Mouse (Mus musculus) neural tube, embryonic 10.5 days (tissue): ENCODE results near the gene Tshz2.
"Not testable (repeated sequence)": the region's sequence is repeated elsewhere in the genome, so short reads cannot be mapped to it uniquely, and the experiment has no call there.

Source experiments
- DNase-seq: peaks from one replicate; pipeline ENCODE4 v3.0.0-alpha.2; 2017; ENCODE audit warnings: low spot score; ENCODE audit errors: extremely low spot score

The Tshz2 gene

DNA sequence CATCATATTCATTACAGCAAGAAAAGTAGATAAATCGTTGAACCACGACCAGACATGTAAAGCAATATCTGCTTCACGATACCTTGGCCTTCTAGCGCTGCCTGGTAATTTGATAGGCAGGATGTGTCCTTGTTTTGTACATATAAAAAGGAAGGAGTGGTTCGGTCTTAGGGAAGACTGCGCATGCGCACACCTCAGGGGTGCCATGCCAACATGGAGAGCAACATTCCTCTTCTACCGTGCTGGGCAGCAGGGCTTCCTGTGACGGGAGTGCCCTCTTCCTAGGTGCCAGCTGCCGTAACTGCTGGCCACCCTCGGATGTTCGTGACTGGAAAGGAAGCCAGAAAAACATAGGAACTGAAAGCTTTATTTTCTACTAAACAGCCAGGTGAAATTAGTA lies 172.7 kb downstream of the Tshz2 start:
- no peak for DNase-seq

DNA sequence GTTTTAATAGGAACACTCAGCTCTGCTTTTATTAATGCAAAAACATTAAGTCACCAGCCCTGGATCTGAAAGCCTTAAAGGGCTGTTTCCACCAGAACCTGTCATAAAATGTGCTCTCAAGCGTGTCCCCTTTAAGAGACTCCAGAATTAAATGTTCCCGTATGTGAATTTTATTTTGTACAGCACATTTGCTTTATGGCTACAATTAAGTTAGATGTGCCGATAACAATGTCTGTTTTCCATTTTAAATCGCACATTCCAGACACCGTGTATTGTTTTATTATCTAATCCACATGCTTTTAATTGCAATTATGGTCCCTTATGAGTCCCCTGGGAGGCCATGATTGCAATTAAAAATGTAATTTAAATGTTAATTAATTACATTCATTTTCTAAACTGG lies 178.8 kb downstream of the Tshz2 start:
- DNase-seq = no peak

DNA sequence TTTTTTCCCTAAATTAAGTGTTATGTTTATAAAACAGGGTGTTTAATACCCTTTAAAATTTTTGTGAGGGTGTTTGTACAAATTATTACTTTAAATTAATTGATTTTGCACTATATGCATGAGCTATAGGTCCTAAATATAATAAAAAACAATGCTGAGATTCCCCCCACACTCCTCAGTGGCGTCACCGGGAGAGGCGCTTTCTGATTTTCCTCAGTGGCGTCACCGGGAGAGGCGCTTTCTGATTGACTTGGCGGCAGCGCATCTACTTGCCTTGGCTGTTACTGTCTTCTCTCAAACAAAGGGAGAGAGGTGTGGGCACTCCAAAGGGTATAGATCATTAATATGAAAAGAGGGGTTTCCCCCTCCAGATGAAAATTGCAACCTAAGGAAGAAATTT lies 179.2 kb downstream of the Tshz2 start:
- no peak for DNase-seq

DNA sequence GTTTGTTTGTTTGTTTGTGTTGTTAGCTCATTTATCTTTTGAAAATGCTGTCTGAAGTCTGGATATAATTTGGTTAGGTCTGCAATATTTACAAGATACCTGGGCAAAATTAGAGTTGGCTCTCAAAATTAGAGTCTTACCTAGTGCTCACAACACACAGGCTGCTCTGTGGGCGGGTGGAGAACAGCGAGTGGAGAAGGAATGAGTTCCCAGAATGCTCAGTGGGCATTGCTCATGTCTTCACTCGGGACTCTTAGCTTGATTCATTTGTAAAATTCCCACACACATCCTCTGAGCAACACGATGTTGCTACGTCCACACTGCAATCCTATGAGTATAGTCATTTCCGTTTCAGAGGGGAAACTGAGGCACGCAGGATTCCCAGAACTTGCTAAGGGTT lies 180.1 kb downstream of the Tshz2 start:
- no peak for DNase-seq

DNA sequence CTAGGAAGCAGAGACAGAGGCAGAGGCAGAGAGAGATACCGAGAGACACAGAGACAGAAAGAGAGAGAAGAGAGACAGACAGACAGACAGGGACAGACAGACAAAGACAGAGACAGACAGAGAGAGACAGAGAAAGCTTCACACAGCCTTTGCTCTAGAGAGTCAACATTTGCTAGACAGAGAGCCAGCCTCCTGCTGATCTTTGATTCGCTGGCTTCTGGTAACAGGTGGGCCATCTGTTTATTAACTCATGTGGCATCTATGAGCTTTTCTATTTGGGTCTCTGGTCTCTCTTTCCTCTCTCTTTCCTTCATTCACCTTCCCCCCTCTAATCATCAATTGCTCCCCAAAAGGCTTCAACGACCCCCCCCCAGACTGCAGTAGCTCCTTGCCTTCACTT lies 181.5 kb downstream of the Tshz2 start:
- no peak for DNase-seq

DNA sequence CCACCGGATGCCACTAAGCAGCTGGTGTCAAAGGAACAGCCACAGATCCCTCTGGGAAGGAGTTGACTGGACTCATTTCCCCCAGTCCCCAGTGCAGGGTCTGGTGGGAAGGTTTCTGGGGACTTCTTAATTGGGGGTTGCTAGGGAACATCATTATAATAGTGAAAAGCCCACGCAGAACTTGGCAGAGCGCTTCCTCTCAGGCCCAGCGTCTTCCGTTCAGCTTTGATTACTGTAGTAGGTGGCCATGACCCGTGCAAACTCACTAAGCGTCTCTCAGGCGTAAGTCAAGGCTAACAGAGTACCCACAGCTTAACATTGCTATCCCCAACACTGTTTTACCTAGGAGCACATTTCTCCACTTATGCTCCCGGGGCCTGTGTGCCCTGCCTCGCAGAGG lies 181.9 kb downstream of the Tshz2 start:
- no peak for DNase-seq

DNA sequence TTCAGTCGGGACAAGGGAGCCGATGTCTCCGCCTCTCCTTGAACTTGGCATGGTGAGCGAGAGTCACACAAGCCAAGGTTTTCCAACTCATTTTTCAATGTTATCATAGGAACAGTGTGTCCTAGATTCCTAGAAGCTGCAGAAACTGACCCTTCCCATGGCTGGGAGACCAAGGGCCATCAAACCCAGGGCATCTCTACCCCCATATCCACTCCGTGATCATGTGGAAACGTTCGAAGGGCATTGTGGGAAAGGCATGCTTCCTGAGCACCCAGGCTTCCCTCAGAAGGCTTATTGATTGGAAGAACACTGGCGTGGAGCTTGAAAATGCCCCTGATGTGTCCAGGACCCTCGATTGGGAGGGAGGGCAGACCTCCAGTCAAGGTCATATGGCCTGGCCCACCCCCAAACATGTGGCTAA lies 188.2 kb downstream of the Tshz2 start:
- no peak for DNase-seq

DNA sequence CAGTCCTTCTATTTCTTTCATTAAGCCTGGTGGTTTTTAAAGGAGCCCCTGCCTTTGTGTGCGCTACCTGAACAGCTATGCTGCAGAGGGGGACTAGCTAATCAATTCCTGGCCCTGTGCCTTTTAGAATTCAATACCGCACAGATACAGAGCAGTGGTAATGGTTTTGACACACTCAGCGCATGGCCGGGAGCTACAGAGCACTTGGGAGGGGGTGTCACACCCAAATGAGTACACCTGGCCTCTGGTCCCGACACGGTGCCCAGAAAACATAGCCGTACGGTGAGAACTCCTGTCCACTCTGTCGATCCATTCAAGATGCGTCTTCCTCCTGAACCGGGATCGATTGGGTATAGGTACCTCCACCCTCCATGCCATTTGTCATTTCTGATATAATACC lies 193.1 kb downstream of the Tshz2 start:
- DNase-seq = no peak

DNA sequence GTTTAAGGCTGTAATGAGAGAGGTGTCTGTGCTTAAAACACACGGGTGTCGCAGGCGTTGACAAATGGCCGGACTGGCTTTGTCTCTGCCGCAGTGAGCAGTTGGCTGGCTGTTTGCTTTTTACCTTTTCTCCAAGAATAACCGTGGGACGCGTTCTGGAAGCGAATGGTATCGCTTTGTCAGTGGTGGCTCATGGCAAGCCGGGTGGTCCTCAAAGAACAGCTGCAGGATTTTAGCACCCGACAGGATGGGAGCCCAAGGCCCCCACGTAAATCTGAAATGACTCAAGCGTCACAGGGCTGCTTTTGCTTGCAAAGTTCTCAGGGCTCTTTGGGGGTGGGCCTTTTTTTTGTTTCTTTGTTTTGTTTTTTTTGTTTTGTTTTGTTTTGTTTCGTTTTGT lies 193.5 kb downstream of the Tshz2 start:
- DNase-seq = no peak

DNA sequence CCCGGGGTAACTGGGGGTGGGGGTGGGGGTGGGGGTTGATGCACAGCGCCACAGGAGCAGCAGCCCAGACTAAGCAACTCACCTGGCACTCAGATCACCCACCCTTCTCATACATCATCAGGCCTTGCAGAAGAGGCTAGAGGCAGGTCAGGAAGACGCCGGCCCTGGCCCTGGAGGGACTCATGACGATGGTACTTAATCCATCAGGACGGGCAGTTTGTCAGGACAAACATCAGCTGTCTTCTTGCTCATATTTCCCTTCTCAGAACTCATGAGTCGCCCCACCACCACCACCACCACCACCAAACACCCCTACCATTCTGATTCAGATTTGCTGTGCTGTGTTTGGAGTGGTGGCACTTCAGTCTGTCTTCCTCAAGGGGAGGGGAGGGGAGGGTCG lies 194.0 kb downstream of the Tshz2 start:
- no peak for DNase-seq

DNA sequence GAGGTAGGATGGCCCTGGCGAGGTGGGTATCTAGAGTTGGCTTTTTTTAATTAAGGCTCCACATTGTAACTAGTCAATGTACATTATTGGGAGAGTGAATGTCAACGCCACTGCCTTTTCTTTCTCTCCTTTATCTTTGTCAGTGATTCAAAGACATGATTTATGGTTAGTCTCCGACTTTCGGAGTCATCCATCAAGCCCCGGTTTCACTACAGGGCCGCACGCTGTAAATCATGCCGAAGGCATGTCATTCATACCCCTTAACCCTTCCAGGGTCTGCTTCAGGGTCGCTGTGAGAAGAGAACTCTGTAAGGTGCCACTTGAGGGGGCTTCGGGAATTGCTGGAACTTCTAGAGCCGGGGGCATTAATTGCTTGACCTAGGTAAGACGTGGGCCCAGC lies 199.4 kb downstream of the Tshz2 start:
- peak; percentile 44 for DNase-seq

DNA sequence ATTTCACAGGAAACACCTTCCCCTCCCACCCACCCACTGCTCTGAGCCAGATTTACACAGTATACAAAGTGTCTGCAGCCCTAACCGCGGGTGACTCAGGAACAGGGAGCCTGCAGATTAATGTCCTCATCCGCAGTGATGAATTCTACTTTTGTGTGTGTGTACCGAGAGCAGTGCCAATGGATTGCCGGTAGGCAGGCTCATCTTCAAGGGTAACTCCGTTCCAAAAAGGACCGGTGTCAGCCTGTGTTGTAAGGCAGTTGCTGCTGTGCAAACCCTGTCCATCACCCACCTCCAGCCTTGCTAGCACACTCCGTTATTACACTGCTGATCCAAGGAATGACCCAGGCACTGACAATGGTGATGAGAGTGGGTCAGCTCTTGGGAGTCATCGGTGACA lies 200.8 kb downstream of the Tshz2 start:
- DNase-seq = no peak

DNA sequence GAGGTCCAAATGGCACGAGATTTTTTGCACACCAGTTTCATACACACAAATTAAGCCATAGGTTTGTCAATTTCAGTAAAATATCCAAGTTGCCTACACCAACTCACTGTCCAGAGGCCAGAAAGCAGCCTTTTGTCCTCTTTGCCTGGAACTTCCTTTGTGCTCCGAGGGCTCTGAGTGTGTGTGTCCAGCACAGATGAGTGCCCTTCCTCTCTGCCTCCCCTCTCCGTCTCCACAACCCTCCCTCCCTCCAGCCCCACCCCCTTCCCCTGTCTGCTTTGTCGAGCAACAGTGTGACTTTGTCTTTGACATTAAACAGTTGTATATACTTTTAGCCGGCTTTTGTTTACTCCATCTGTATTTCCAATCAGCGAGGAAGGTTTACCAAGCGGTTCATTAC lies 201.8 kb downstream of the Tshz2 start:
- DNase-seq = peak; percentile 46

DNA sequence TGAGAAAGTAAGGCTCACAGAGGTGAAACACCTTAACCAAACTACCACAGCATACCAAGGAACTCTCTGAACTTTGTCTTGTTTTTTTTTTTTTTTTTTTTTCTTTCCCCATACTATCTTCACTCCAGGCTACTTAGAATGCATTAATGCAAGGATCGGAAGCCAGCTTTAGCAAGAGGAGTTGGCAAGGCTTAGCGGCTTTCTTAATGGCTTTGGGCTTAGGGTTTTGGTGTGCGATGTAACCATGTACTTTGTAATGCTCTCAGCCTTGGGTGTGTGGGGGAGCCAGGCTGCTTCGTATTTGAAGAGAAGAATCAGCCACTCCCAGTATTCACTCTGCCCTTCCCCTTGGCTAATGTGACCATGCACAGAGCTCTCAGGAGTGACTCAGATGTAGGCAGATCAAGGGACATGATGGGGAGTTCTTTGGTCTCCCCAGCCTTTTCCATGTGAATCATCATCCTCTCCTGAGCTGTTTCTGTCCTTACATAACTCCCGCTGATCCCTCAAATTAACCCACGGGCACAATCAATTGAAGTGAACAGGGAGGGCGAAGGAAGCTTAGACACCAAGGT lies 204.3 kb downstream of the Tshz2 start:
- DNase-seq = no peak

DNA sequence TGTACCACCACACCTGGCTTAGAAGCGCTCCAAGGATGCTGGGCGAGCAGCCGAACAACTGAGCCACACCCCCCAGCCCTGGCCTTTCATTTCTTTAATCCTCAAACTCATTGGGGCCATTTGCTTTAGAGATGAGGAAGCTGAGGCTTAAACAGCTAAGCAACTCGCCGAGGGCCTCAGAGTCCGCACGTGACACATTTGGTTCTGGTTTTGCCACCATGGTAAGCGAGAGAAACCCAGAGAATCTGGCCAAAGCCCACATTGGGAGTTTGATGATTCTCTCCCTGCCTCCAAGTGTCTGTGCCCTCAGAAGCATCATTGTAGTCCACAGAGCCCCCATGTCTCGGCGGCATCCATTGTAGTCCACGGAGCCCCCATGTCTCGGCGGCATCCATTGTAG lies 205.7 kb downstream of the Tshz2 start:
- no peak for DNase-seq

DNA sequence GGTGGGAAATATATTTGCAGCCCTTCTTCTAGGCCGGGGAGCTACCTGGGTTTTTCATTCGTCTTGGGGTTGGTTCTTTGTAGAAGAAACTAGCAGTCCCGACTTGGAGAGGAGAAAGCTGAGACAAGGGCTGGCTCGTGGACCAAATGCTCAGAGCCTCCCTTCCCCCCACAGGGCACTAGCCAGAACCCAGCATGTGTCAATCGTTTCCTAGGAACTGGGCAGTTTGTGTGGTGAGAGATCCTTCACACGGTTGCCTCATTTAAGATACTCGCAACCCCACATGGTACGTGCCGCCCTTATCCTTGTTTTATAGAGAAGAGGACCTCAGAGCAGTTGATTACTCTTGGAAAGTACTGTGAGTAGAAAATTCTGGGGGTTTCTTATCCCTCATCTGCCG lies 208.6 kb downstream of the Tshz2 start:
- no peak for DNase-seq

DNA sequence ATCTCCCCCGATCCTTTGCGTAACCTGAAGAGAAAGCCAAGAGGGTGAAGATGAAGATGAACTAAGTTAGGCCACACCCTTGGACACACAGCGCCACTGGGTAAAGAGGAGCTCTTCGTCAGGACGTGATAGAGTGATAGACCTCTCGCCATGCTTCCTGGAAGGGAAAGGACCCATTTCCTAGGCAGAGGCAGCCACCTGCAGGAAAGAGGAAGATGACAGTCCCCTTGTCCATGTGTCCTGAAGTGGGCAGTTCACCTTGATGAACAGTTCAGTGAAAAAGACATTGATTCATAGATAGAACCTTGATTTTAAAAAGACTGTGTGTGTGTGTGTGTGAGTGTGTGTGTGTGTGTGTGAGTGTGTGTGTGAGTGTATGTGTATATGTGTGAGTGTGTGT lies 209.7 kb downstream of the Tshz2 start:
- DNase-seq = no peak

DNA sequence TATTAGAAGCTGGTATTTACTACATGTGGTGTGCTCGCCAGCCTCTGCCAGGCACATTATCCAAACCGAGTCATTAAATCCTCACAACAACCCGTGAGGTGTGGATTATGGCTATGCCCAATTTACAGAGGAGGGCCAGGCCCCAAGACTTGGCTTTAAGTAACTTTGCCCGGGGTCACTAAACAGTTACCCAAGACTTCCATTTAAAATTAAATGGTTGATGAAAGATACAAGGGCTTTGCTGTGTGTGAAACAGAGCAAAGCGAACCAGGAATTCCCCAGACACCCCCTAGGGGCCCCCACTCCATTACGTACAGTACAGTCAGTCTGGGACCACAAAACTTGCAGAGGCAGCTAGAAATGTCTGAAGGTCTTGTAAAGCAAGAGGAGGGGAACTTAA lies 210.7 kb downstream of the Tshz2 start:
- no peak for DNase-seq

DNA sequence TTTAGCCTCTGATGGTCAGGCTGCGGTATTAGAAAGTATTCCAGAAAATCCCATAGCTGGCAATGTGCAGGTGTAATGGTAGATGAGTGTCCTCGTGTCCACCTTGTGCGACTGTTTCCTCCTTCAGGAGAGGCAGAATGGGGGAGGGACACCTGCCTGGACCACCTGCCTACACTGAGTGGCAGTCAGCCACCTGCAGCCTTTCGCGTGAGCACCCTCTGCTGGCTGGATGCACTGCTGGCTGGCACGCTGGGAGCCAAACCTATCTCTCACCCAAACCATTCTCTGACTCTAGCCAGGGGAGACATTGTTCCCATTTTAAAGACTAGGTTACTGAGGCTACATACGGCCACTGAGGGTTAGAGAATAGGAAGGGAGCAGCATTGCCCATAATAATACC lies 216.3 kb downstream of the Tshz2 start:
- DNase-seq = no peak

DNA sequence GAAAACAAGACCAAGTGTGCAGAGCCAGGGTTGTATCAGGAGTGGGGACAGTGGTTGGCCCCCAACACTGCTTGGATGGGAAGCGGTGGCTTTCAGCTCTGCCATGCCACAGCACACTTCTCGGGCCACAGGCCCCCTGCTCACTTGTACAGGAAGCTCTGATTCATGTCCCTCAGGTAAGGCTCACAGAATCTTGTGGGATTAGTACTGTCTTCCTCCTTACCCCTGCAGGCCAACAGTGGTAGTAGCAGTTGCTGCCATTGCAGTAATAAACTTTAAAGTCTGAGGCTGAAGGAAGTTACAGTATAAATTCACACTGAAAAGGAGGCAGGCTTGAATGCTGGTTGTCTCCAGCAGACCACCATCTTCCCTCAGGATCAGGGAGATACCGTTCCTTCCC lies 216.7 kb downstream of the Tshz2 start:
- DNase-seq = no peak

DNA sequence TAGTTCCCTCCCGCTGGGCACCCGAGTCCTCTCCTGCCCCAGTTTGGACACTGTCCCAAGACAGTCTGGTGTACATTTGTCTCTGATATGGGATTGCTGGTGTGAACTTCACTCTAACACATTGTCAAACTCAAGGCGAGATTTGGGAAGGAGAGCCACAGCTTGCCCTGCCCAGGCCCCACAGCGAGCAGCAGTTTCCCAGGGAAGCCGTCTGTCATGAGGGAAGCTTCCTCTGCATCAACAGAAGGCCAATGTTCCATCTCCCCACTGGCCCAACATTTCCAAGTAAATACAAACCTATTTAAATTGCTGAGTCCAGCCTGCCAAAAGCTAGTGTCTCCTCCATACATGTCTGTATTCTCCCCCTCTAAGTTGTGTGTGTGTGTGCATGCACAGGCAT lies 218.8 kb downstream of the Tshz2 start:
- DNase-seq = no peak

DNA sequence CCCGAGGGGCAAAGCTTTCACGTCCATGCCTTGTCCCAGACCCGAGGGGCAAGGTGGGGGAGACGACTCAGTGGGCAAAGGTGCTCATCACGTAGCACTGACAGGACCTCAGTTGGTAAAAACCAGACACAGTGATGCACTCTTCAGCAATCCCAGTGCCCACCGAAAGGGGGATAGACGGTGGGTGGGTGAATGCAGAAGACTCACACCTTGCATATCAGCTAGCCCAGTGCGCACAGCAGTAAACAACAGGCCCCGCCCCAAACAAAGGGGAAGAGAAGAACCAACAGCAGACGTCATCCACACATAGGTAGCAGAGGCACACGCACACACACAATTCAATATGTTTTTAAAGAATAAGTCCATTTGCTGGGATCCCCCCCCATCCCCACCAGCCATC lies 221.7 kb downstream of the Tshz2 start:
- DNase-seq = no peak

DNA sequence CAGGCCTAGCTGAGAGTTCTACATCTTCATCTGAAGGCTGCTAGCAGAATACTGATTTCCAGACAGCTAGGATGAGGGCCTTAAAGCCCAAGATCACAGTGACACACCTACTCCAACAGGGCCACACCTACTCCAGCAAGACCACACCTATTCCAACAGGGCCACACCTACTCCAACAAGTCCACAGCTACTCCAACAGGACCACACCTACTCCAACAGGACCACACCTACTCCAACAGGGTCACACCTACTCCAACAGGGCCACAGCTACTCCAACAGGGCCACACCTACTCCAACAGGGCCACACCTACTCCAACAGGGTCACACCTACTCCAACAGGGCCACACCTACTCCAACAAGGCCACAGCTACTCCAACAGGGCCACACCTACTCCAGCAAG lies 224.2 kb downstream of the Tshz2 start:
- not testable (repeated sequence) for DNase-seq
